Mouse (Mus musculus): ENCODE measurements around the gene Sec1. TPM values are rescaled to one million over a fixed set of nuclear protein-coding genes. Genes with fewer than 3 reads are reported as not detected.

Gene Sec1
- 0.41 TPM for polyA plus RNA-seq (2012; fragmentation: generic; extraction: Trizol)

- Histone ChIP-seq H3K79me2 (ENCODE audit: control insufficient read depth, insufficient read depth) (no peaks in the 10 kb centered on the region), H3K4me3 (no peak within 1 kb of the TSS), H3K4me2 (ENCODE audit: low read depth) (no peak within 1 kb of the TSS), H3K36me3 (ENCODE audit: control insufficient read depth, insufficient read depth) (no peaks in the 10 kb centered on the region), H3ac (ENCODE audit: control insufficient read depth, insufficient read length) (no peak within 1 kb of the TSS), H3K27me3 (ENCODE audit: control insufficient read depth, insufficient read depth, insufficient read length) (no peaks in the 10 kb centered on the region)
- no peak for TF ChIP-seq TCF3 (IDR thresholded peaks at IDR 0.05; ENCODE audit: insufficient read length, low read depth)
- no peak for TF ChIP-seq MYOG (IDR thresholded peaks at IDR 0.05; ENCODE audit: control insufficient read depth in 1 of 3, insufficient read depth in 1 of 3, insufficient read length in 2 of 3, low read depth in 2 of 3)
- no peak for TF ChIP-seq TCF12 (IDR thresholded peaks at IDR 0.05; ENCODE audit: insufficient read depth, poor library complexity, severe bottlenecking)
- TF ChIP-seq MAX (IDR thresholded peaks at IDR 0.05; ENCODE audit: low read depth) = no peak
- no peak for TF ChIP-seq CEBPB (IDR thresholded peaks at IDR 0.05; ENCODE audit: insufficient read depth, poor library complexity, severe bottlenecking)
- no peak for TF ChIP-seq USF1 (IDR thresholded peaks at IDR 0.05; ENCODE audit: low read depth)
- TF ChIP-seq REST (IDR thresholded peaks at IDR 0.05; ENCODE audit: insufficient read depth, insufficient read length) = no peak
- TF ChIP-seq SRF (IDR thresholded peaks at IDR 0.05; ENCODE audit: control insufficient read depth, insufficient read length, low read depth) = no peak
- no peak for TF ChIP-seq POLR2A (IDR thresholded peaks at IDR 0.05; ENCODE audit: insufficient read length, low read depth)
- TF ChIP-seq POLR2AphosphoS2 (IDR thresholded peaks at IDR 0.05; ENCODE audit: insufficient read length, low read depth) = no peak
- TF ChIP-seq MYOD1 (IDR thresholded peaks at IDR 0.05; ENCODE audit: control insufficient read depth in 1 of 3, insufficient read length in 2 of 3, low read depth in 2 of 3) = no peak
Measured at GRCm38 (mm10) chr7:45693921-45694591, at the start of gene Sec1. Sec1 (minus strand) TSS chr7:45694402.

- Histone ChIP-seq H3K4me3 (no peak overlapping the region), H3K4me2 (ENCODE audit: low read depth) (peak overlapping the region; percentile 42), H3K36me3 (ENCODE audit: control insufficient read depth, insufficient read depth) (no peaks in the 10 kb centered on the region), H3K79me2 (ENCODE audit: control insufficient read depth, insufficient read depth) (no peaks in the 10 kb centered on the region), H3K27me3 (ENCODE audit: control insufficient read depth, insufficient read depth, insufficient read length) (no peaks in the 10 kb centered on the region), H3ac (ENCODE audit: control insufficient read depth, insufficient read length) (no peak overlapping the region)
- TF ChIP-seq MAX (IDR thresholded peaks at IDR 0.05; ENCODE audit: low read depth) (no peak), REST (IDR thresholded peaks at IDR 0.05; ENCODE audit: insufficient read depth, insufficient read length) (no peak), E2F4 (IDR thresholded peaks at IDR 0.05; ENCODE audit: insufficient read depth) (no peak), MYOG (IDR thresholded peaks at IDR 0.05; ENCODE audit: control insufficient read depth in 1 of 3, insufficient read depth in 1 of 3, insufficient read length in 2 of 3, low read depth in 2 of 3) (peak in 2 of 3 experiments; percentile 45 to 86), POLR2AphosphoS2 (IDR thresholded peaks at IDR 0.05; ENCODE audit: insufficient read length, low read depth) (no peak), USF1 (IDR thresholded peaks at IDR 0.05; ENCODE audit: low read depth) (no peak), TCF3 (IDR thresholded peaks at IDR 0.05; ENCODE audit: insufficient read length, low read depth) (no peak), POLR2A (IDR thresholded peaks at IDR 0.05; ENCODE audit: insufficient read length, low read depth) (no peak), SRF (IDR thresholded peaks at IDR 0.05; ENCODE audit: control insufficient read depth, insufficient read length, low read depth) (no peak), CEBPB (IDR thresholded peaks at IDR 0.05; ENCODE audit: insufficient read depth, poor library complexity, severe bottlenecking) (no peak), TCF12 (IDR thresholded peaks at IDR 0.05; ENCODE audit: insufficient read depth, poor library complexity, severe bottlenecking) (peak; percentile 8), MYOD1 (IDR thresholded peaks at IDR 0.05; ENCODE audit: control insufficient read depth in 1 of 3, insufficient read length in 2 of 3, low read depth in 2 of 3) (peak in 2 of 3 experiments; percentile 70 to 93)
Measured at GRCm38 (mm10) chr7:45742338-45742737, 48.1 kb upstream of the Sec1 start.

- Histone ChIP-seq H3K36me3 (ENCODE audit: control insufficient read depth, insufficient read depth) (no peaks in the 10 kb centered on the region), H3K79me2 (ENCODE audit: control insufficient read depth, insufficient read depth) (no peaks in the 10 kb centered on the region), H3K4me2 (ENCODE audit: low read depth) (no peak overlapping the region), H3K27me3 (ENCODE audit: control insufficient read depth, insufficient read depth, insufficient read length) (no peaks in the 10 kb centered on the region), H3K4me3 (no peak overlapping the region), H3ac (ENCODE audit: control insufficient read depth, insufficient read length) (no peak overlapping the region)
- TF ChIP-seq SRF (IDR thresholded peaks at IDR 0.05; ENCODE audit: control insufficient read depth, insufficient read length, low read depth) (no peak), MAX (IDR thresholded peaks at IDR 0.05; ENCODE audit: low read depth) (no peak), MYOG (IDR thresholded peaks at IDR 0.05; ENCODE audit: control insufficient read depth in 1 of 3, insufficient read depth in 1 of 3, insufficient read length in 2 of 3, low read depth in 2 of 3) (no peak), TCF3 (IDR thresholded peaks at IDR 0.05; ENCODE audit: insufficient read length, low read depth) (no peak), USF1 (IDR thresholded peaks at IDR 0.05; ENCODE audit: low read depth) (no peak), E2F4 (IDR thresholded peaks at IDR 0.05; ENCODE audit: insufficient read depth) (no peak), CEBPB (IDR thresholded peaks at IDR 0.05; ENCODE audit: insufficient read depth, poor library complexity, severe bottlenecking) (no peak), POLR2AphosphoS2 (IDR thresholded peaks at IDR 0.05; ENCODE audit: insufficient read length, low read depth) (no peak), POLR2A (IDR thresholded peaks at IDR 0.05; ENCODE audit: insufficient read length, low read depth) (no peak), REST (IDR thresholded peaks at IDR 0.05; ENCODE audit: insufficient read depth, insufficient read length) (no peak), TCF12 (IDR thresholded peaks at IDR 0.05; ENCODE audit: insufficient read depth, poor library complexity, severe bottlenecking) (no peak), MYOD1 (IDR thresholded peaks at IDR 0.05; ENCODE audit: control insufficient read depth in 1 of 3, insufficient read length in 2 of 3, low read depth in 2 of 3) (no peak)
Measured at GRCm38 (mm10) chr7:45741777-45742176, 47.6 kb upstream of the Sec1 start.

GRCm38 (mm10) chr7:45741308-45741707 lies 47.1 kb upstream of the Sec1 start:
- Histone ChIP-seq H3K79me2 (ENCODE audit: control insufficient read depth, insufficient read depth) (no peaks in the 10 kb centered on the region), H3K4me3 (no peak overlapping the region), H3K36me3 (ENCODE audit: control insufficient read depth, insufficient read depth) (no peaks in the 10 kb centered on the region), H3K4me2 (ENCODE audit: low read depth) (no peak overlapping the region), H3ac (ENCODE audit: control insufficient read depth, insufficient read length) (no peak overlapping the region), H3K27me3 (ENCODE audit: control insufficient read depth, insufficient read depth, insufficient read length) (no peaks in the 10 kb centered on the region)
- TF ChIP-seq REST (IDR thresholded peaks at IDR 0.05; ENCODE audit: insufficient read depth, insufficient read length) (no peak), TCF3 (IDR thresholded peaks at IDR 0.05; ENCODE audit: insufficient read length, low read depth) (no peak), SRF (IDR thresholded peaks at IDR 0.05; ENCODE audit: control insufficient read depth, insufficient read length, low read depth) (no peak), MYOG (IDR thresholded peaks at IDR 0.05; ENCODE audit: control insufficient read depth in 1 of 3, insufficient read depth in 1 of 3, insufficient read length in 2 of 3, low read depth in 2 of 3) (no peak)

All from myocyte (in vitro differentiated cells).